Comparison of ENCODE assay signal across 17 mouse cellular contexts in the genomic region with DNA sequence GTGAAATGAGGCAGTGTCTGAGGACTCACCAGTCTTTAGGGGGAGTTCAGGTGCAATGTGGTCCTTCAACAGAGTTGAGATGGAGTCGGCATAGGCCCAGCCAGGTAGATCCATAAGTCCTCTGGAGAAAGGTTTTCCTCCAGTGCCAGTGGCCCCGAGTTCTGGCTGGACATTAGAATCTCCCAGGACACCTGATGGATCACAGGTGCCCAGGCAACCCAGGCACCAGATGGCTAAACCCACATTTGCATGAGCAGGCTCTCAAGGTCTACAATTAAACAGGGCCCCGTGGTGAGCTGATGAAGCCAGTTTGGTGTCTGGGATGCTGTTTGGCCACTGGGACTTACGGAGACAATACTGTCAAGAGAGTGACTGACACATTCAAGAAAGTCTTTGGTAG. TPM values are rescaled to one million over a fixed set of nuclear protein-coding genes. Genes with fewer than 3 reads are reported as not detected.
DNase-seq lines count a peak whose midpoint lies in the region; ATAC-seq and TF ChIP-seq lines count a peak whose summit lies in the region.
"Had no signal": no experiment of that assay in that cellular context is flagged by ENCODE, and none has a peak within 500 bp of the region (broad histone marks: within the 10 kb centered on the region; RNA-seq: fewer than 3 reads in every experiment).

No protein-coding gene starts in this region.

- H3K9me3 ChIP-seq in embryonic facial prominence, embryonic 13.5 days, result no peaks in the 10 kb centered on the region
- H3K9me3 ChIP-seq in embryonic facial prominence, embryonic 10.5 days, result no peaks in the 10 kb centered on the region
- no peaks in the 10 kb centered on the region for H3K9me3 ChIP-seq in heart, embryonic 13.5 days
- H3K9me3 ChIP-seq: forebrain, embryonic 13.5 days had no signal

- TF ChIP-seq POLR2A in cerebellum, adult 2 months (IDR thresholded peaks at IDR 0.05; ENCODE audit: borderline replicate concordance, insufficient read depth, low read length), result no peak
- no peak for TF ChIP-seq POLR2A in heart, adult 2 months (IDR thresholded peaks at IDR 0.05; ENCODE audit: insufficient read depth, low read depth, low read length)

- ATAC-seq in embryonic facial prominence, embryonic 13.5 days (ENCODE audit: insufficient number of reproducible peaks, insufficient read depth, low FRiP score, low TSS enrichment, low read depth), result no peak
- no peak for ATAC-seq in heart, embryonic 13.5 days (ENCODE audit: extremely low read depth, insufficient number of reproducible peaks, low FRiP score, low TSS enrichment)
- ATAC-seq: forebrain, embryonic 13.5 days; forebrain, postnatal 0 days; intestine, postnatal 0 days had no signal

- intact Hi-C loops in heart, adult 2 months (cut with DNase I), result loop anchor here (5.0 kb wide), 2 partner anchors 83 to 153 kb away; no protein-coding TSS in a partner anchor

- WGBS in cerebellum, adult 2 months, result 38% methylated on average over 4 of the region's 4 CpGs
- WGBS in embryonic facial prominence, embryonic 13.5 days, result 84% methylated on average over 4 of the region's 4 CpGs
- 83% methylated on average over 4 of the region's 4 CpGs for WGBS in embryonic facial prominence, embryonic 10.5 days
- WGBS in heart, embryonic 13.5 days, result 75% methylated on average over 4 of the region's 4 CpGs
- 93% methylated on average over 4 of the region's 4 CpGs for WGBS in heart, adult 2 months

- H3K4me3 ChIP-seq in cerebellum, adult 2 months (replicated peaks; ENCODE audit: insufficient read depth, low read depth, low read length), result no peak overlapping the region
- H3K4me3 ChIP-seq in embryonic facial prominence, embryonic 13.5 days, result no peak overlapping the region
- no peak overlapping the region for H3K4me3 ChIP-seq in embryonic facial prominence, embryonic 10.5 days
- no peak overlapping the region for H3K4me3 ChIP-seq in heart, embryonic 13.5 days
- no peak overlapping the region for H3K4me3 ChIP-seq in heart, adult 2 months
- H3K4me3 ChIP-seq: forebrain, embryonic 13.5 days; gastrocnemius, adult 2 months had no signal

- no peak overlapping the region for H3K27ac ChIP-seq in cerebellum, adult 2 months (ENCODE audit: insufficient read depth, low read length)
- H3K27ac ChIP-seq in embryonic facial prominence, embryonic 13.5 days, result 0 out of 2 replicates have a peak overlapping the region, but pooled peaks have one; percentile 44
- no peak overlapping the region for H3K27ac ChIP-seq in embryonic facial prominence, embryonic 10.5 days (replicated peaks)
- H3K27ac ChIP-seq in heart, embryonic 13.5 days (replicated peaks), result no peak overlapping the region
- no peak overlapping the region for H3K27ac ChIP-seq in heart, adult 2 months
- H3K27ac ChIP-seq: gastrocnemius, adult 2 months; hindbrain, embryonic 14.5 days had no signal

- no peak overlapping the region for H3K9ac ChIP-seq in embryonic facial prominence, embryonic 13.5 days
- H3K9ac ChIP-seq in heart, embryonic 13.5 days, result 0 out of 2 replicates have a peak overlapping the region, but pooled peaks have one; percentile 3
- no peak overlapping the region for H3K9ac ChIP-seq in heart, adult 2 months (ENCODE audit: low read depth, low read length)
- H3K9ac ChIP-seq: forebrain, embryonic 13.5 days; forebrain, postnatal 0 days; hindbrain, embryonic 14.5 days had no signal

- H3K27me3 ChIP-seq in cerebellum, adult 2 months (ENCODE audit: control insufficient read depth, insufficient read depth, low read length), result no peaks in the 10 kb centered on the region
- H3K27me3 ChIP-seq in embryonic facial prominence, embryonic 13.5 days, result no peaks in the 10 kb centered on the region
- H3K27me3 ChIP-seq in embryonic facial prominence, embryonic 10.5 days (replicated peaks; ENCODE audit: low read depth, poor library complexity, severe bottlenecking), result no peaks in the 10 kb centered on the region
- peaks cover 84% of the 10 kb centered on the region for H3K27me3 ChIP-seq in heart, embryonic 13.5 days (replicated peaks)
- H3K27me3 ChIP-seq in heart, adult 2 months (ENCODE audit: control insufficient read depth, insufficient read depth, low read length), result no peaks in the 10 kb centered on the region

- peak; percentile 46 to 58 for DNase-seq in cerebellum, adult 2 months
- DNase-seq in cerebellum, postnatal 10 days, result no peak
- no peak for DNase-seq in embryonic facial prominence, embryonic 10.5 days (ENCODE audit: low spot score)
- DNase-seq in heart, adult 2 months, result no peak
- DNase-seq in brain, adult 2 months (ENCODE audit: low read depth, low spot score), result peak; percentile 63
- DNase-seq: forebrain, postnatal 0 days; gastrocnemius, adult 2 months; gastrocnemius, postnatal 25 days; heart, postnatal 4 days; kidney, adult 8-10 months had no signal

- no peak overlapping the region for H3K4me2 ChIP-seq in embryonic facial prominence, embryonic 13.5 days
- H3K4me2 ChIP-seq in heart, embryonic 13.5 days, result no peak overlapping the region
- H3K4me2 ChIP-seq: forebrain, embryonic 13.5 days; heart, embryonic 11.5 days; hindbrain, embryonic 14.5 days had no signal

- H3K36me3 ChIP-seq in embryonic facial prominence, embryonic 13.5 days, result no peaks in the 10 kb centered on the region
- no peaks in the 10 kb centered on the region for H3K36me3 ChIP-seq in embryonic facial prominence, embryonic 10.5 days (replicated peaks)
- no peaks in the 10 kb centered on the region for H3K36me3 ChIP-seq in heart, embryonic 13.5 days
- H3K36me3 ChIP-seq in heart, adult 2 months (ENCODE audit: control insufficient read depth, insufficient read depth, low read length), result no peaks in the 10 kb centered on the region

- H3K79me2 ChIP-seq in heart, adult 2 months (replicated peaks; ENCODE audit: control insufficient read depth, insufficient read depth, low read length), result no peaks in the 10 kb centered on the region

- no peak for TF ChIP-seq EP300 in heart, adult 2 months (IDR thresholded peaks at IDR 0.05; ENCODE audit: insufficient read depth, low read depth, low read length)

- TF ChIP-seq CTCF in cerebellum, adult 2 months (IDR thresholded peaks at IDR 0.05; ENCODE audit: borderline replicate concordance, insufficient read depth, low read depth, low read length), result no peak
- TF ChIP-seq CTCF in heart, adult 2 months (IDR thresholded peaks at IDR 0.05), result no peak

- peaks cover 62% of the 10 kb centered on the region for H3K4me1 ChIP-seq in cerebellum, adult 2 months (ENCODE audit: control insufficient read depth, insufficient read depth, low read length)
- H3K4me1 ChIP-seq in embryonic facial prominence, embryonic 13.5 days, result peaks cover 56% of the 10 kb centered on the region
- peaks cover 69% of the 10 kb centered on the region for H3K4me1 ChIP-seq in embryonic facial prominence, embryonic 10.5 days
- peaks cover 68% of the 10 kb centered on the region for H3K4me1 ChIP-seq in heart, embryonic 13.5 days
- peaks cover 20% of the 10 kb centered on the region for H3K4me1 ChIP-seq in heart, adult 2 months (ENCODE audit: control insufficient read depth, insufficient read depth, low read length)

RNA-seq across cellular contexts. Expression of gene Rgs3, which starts 49.7 kb away (rescaled TPM):
- polyA plus RNA-seq in cerebellum, adult 2 months (2012; rRNA removed), result 92.7 and 97.5 TPM in 2 replicates
- 50.8 and 53.2 TPM in 2 replicates for polyA plus RNA-seq in embryonic facial prominence, embryonic 13.5 days (2015; fragmentation: Nextera tagmentation; extraction: Ambion mirVana)
- 35.4 and 35.5 TPM in 2 replicates for polyA plus RNA-seq in embryonic facial prominence, embryonic 10.5 days (2016; fragmentation: Nextera tagmentation; extraction: Ambion mirVana)
- polyA plus RNA-seq in heart, embryonic 13.5 days (2015; fragmentation: Nextera tagmentation; extraction: Ambion mirVana), result 62.2 and 64.8 TPM in 2 replicates
- 10 to 100 TPM; 23.5 to 33.7 TPM for total RNA-seq in heart, adult 2 months (2021)
- polyA plus RNA-seq in heart, adult 2 months (2012; rRNA removed), result 48.1 and 49.4 TPM in 2 replicates
- total RNA-seq: MEL had no signal

Comparison
In these comparisons a context has a peak if more than half of its experiments do, and no peak if none do; other contexts are left out.
1. DNase-seq: peak in cerebellum, adult 2 months (2 of 2) and brain, adult 2 months (single experiment); none in cerebellum, postnatal 10 days (0 of 2), embryonic facial prominence, embryonic 10.5 days (single experiment) and heart, adult 2 months (0 of 2).